Mouse (Mus musculus) frontal cortex, postnatal 36 days (tissue): ENCODE measurements around the gene Myh11.
"Not testable (repeated sequence)": the region's sequence is repeated elsewhere in the genome, so short reads cannot be mapped to it uniquely, and the experiment has no call there.

Experiments
- DNase-seq, 2 experiments: peaks; one replicate each; pipeline ENCODE4 v3.0.0; 2022; ENCODE audit warnings: low spot score in 2 of 2

Myh11 gene

DNA sequence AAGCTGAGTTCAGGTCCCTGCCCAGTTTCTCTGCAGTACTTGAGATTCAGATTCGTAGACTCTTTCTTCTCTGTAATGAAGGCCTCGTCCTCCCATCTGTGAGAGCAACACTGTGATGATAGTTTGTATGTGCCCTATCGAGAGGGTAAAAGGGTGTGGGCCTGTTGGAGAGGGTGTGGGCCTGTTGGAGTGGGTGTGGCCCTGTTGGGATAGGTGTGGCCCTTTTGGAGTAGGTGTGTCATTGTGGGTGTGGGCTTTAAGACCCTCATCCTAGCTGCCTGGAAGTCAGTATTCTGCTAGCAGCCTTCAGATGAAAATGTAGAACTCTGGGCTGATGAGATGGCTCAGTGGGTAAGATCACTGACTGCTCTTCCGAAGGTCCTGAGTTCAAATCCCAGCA lies 124.7 kb downstream of the Myh11 start:
- no peak for DNase-seq

DNA sequence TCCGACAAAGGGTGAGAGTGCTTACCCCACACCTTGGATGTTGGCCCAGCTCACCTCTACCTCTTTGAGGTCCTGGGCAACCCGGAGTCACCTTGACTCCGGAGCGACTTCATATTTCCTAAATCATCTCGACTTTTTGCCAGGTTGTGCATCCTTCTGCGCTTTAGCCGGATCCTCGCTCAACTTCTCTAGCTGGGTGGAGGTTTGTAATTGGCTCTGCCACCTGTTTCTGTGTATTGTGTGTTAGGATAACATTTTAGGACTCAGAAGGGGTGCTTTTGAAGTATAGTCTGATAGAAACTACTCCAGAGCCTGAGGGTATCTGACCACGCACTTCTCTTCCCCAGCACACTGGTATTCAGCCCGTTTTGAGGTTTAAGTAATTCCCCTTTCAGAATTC lies 127.4 kb downstream of the Myh11 start:
- no peak for DNase-seq

DNA sequence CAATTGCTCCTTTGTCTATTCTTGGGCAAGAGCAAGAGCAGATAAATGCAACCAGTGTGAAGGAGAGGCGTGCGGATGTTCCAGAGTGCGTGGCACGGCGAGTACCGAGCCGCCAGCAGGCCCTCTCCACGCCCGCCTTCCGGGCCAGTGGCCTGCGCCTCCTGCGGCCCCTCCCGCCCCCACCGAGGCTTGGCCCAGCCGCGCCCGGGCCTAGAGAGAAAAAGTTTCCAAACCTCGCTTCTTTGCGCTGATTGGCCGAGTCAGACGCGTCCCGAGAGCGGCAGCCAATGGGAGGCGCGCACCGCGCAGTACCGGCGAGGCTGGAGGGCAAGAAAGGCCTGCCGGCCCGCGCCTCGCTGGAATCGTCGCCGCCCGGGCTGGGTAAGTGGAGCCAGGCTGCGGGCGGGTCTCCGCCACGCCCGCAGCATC lies 128.2 kb downstream of the Myh11 start, which contains the start of the genes Nde1 and Marf1:
TSS of gene Nde1 (plus strand) at position 288 of the 429 bp plus-strand sequence.
TSS of gene Marf1 (minus strand) at position 364 of the 429 bp plus-strand sequence.
- DNase-seq, result peak; percentile 72 to 76

DNA sequence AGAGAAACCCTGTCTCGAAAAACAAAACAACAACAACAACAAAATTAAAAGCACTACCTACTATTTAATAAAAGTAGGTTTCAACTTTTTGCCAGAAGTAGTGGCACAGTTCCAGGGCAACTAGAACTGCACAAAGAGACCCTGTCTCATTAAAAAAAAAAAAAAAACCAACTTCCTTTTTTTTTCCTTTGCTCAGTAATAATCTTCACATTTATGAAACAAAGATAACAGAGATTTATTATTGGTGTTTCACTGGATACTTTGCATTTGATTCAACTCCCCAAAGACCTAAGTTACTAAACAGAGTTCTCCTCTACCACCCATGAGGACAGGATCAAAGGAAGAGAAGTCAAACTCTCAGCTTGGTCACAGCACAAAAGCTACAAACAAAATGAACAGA lies 130.2 kb downstream of the Myh11 start:
- DNase-seq, result no peak

DNA sequence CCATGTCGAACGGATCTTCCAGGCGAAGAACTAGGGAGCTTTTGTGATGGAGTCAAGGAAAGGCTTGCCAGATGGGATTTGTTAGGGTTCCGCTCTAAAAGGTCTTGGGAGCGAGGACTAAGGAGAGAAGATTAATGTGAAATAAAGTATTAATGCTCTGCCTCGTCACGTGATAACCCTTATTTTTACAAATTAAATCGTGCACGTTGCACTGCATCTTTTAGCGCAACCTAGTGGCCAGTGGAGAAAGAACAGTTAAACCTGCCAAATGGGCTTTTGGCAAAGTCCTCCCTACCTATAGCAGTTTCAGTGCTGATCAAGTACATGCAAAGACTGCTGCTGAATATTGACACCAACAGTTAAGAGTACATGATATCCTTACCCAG lies 131.4 kb downstream of the Myh11 start:
- DNase-seq, result peak; percentile 62 to 90

DNA sequence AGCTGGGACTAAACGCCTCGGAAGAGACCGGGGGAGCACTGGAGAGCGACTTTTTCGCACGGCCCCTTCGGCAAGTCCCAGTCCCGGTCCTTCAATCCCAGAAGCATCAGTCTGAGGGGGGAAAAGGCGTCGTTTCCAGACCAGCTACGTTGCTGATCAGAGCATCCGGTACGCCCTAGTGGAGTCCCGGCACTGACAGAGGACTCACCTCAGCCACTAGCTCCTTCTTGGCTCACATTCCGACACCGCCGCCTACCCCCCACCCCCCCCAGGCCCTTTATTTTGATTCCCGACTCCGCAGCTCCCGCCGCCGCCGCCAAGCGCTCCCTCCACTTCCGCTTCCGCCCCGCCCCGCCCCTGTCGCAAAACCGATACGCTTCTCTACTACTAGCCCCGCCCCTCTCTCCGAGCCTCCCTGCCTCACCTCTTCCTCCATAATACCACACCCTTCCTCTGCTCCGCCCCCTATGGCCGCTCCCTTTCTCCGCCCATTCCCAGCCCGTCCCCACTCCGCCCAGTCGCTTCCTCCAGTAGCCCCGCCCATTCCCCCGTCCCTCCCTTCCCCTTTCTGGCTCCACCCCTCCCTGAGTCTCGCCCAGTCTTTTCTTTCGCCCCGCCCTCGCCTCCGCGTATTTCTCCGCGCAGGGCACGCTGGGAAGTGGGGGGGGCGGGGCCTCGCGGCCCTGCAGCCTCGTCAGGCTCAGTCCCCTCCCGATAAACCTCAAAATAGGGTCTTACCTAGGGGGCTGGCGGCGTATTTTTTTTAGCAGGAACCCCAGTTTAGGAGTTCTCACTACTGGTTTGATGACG lies 132.0 kb downstream of the Myh11 start:
- peak; percentile 96 to 98 for DNase-seq

DNA sequence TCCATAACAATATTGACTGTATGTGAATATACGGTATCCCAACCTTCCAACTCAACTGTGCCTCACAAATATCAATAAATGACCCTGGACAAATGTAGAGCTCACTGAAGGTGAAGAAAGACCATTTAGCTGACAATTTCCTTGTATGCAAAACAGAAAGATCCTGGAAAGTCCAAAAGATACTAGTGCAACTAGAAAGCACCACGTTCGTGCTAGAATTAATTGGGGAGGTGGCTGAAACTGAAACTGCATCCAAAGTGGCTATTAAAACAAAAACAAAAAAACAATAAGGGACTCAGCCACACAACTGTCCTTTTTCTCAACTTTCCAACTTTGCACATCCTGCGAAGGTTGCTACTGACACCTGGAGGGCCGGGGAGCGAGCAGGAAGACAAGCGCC lies 132.6 kb downstream of the Myh11 start:
- no peak for DNase-seq

DNA sequence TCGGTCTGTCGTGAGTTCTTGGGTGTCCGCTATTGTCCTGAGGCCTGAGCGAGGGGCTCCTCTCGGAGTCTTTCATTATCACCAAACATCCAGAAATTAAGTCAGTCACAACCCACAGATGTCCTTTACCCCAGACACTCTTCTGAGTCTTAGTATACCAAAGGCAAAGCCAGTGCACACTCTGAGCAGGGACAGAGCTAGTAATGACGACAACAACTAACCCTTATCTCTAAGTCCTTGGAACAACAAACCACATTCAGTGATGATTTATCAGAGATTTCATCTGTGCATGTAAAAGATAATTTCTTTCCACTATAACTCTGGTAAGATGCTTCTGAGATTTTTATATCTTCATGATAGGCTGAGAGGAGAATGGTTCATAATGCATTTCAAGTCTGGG lies 134.9 kb downstream of the Myh11 start:
- DNase-seq, result no peak

DNA sequence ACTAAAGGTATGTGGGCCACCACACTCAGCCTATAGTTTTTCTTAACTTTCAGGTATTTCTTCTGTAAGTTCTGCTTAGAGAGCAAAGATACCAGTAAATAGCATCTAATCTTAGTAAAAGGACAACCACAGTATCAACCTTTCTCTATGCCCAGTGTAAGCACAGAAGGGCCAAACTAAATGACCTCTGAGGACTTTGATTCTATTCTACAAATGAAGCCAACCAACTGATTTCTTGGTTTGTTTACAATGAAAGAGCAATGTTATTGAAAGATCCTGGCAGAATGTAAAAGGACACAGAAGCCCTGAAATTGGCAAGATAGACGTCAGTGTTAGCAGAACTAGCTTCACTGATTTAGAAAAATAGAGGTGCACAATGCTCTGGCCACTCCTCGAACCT lies 135.5 kb downstream of the Myh11 start:
- not testable (repeated sequence) for DNase-seq

DNA sequence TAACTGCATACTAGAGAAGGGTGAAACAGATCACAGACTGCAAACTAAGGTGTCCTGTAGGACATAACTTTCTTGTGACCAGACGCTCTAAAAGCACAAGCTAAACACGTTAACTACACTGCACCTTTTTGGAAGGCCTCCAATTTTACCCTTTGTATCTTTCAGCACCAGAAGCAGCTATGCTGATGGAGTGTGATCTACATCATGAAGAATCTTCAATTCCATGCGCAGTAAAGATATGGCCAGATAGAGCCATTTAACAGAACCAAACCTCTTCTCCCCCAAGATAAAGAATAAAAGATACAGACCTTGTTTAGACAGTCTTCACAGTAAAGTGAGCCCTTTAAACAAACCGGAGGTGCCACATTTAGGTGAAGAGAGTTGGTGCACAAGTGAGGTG lies 139.5 kb downstream of the Myh11 start:
- no peak for DNase-seq

DNA sequence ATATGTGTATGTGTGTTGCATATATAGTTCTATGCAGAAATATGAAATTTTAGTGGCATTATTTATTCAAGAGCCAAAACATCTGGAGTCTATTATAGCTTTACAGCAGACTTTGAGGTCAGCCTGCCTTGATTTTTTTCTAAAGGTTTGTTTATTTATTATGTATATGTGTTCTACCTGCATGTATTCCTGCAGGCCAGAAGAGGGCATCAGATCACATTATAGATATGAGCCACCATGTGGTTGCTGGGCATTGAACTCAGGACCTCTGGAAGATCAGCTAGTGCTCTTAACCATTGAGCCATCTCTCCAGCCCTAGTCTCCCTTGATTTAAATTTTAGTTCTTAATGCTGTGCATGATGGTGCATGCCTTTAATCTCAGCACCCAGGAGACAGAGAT lies 143.5 kb downstream of the Myh11 start:
- no peak for DNase-seq
